In genomic region chr10:9615009-9615408, GRCm38 (mm10) we compare ENCODE assay signal across 17 mouse cellular contexts. TPM values are rescaled to one million over a fixed set of nuclear protein-coding genes. Genes with fewer than 3 reads are reported as not detected.
"Had no signal": no experiment of that assay in that cellular context is flagged by ENCODE, and none has a peak within 500 bp of the region (broad histone marks: within the 10 kb centered on the region; RNA-seq: fewer than 3 reads in every experiment).

No protein-coding gene starts in this region.

- H3K27me3 ChIP-seq: liver, embryonic 13.5 days; liver, embryonic 15.5 days; midbrain, embryonic 12.5 days; neural tube, embryonic 13.5 days; stomach, embryonic 15.5 days had no signal

- DNase-seq: liver, embryonic 13.5 days; lung, adult 2 months; lung, postnatal 4 days; midbrain, embryonic 14.5 days; right cerebral cortex, postnatal 14 days; thymus, adult 2 months; thymus, postnatal 25 days; thymus, postnatal 4 days had no signal

- H3K9me3 ChIP-seq: liver, embryonic 13.5 days; liver, embryonic 15.5 days; midbrain, embryonic 10.5 days; midbrain, embryonic 12.5 days; neural tube, embryonic 13.5 days; stomach, embryonic 15.5 days had no signal

- H3K4me1 ChIP-seq: liver, embryonic 13.5 days; liver, embryonic 15.5 days; midbrain, embryonic 10.5 days; midbrain, embryonic 12.5 days; neural tube, embryonic 13.5 days; stomach, embryonic 15.5 days had no signal

- ATAC-seq: midbrain, embryonic 16.5 days had no signal

- H3K4me3 ChIP-seq: liver, embryonic 13.5 days; liver, embryonic 15.5 days; midbrain, embryonic 10.5 days; midbrain, embryonic 12.5 days; myocyte; neural tube, embryonic 13.5 days; stomach, embryonic 15.5 days had no signal

- H3K27ac ChIP-seq: liver, embryonic 13.5 days; liver, embryonic 15.5 days; midbrain, embryonic 10.5 days; midbrain, embryonic 12.5 days; neural tube, embryonic 13.5 days; stomach, embryonic 15.5 days; stomach, postnatal 0 days had no signal

- H3K9ac ChIP-seq: liver, embryonic 13.5 days; liver, embryonic 15.5 days; midbrain, embryonic 12.5 days; neural tube, embryonic 13.5 days; stomach, embryonic 15.5 days had no signal

- H3K4me2 ChIP-seq: liver, embryonic 11.5 days; liver, embryonic 13.5 days; liver, embryonic 15.5 days; midbrain, embryonic 12.5 days; neural tube, embryonic 13.5 days; stomach, embryonic 15.5 days had no signal

- H3K36me3 ChIP-seq: liver, embryonic 13.5 days; liver, embryonic 15.5 days; midbrain, embryonic 10.5 days; midbrain, embryonic 12.5 days; neural tube, embryonic 13.5 days; stomach, embryonic 15.5 days had no signal

RNA-seq across cellular contexts. Expression of gene Samd5, which starts 60.0 kb away (rescaled TPM):
- polyA plus RNA-seq: myocyte had no signal
